Mouse (Mus musculus) testis, adult 2 months (tissue): ENCODE measurements around the gene Gm5416. TPM values are rescaled to one million over a fixed set of nuclear protein-coding genes. Genes with fewer than 3 reads are reported as not detected.

Source experiments
- polyA plus RNA-seq: library from polyadenylated mRNA; depleted of rRNA; stranded (reverse); fragments of >200 nt; gene quantifications from 2 replicates; pipeline ENCODE4 v1.2.3, GENCODE M21; 2012; rRNA removed

Gm5416 gene
- polyA plus RNA-seq, 1 experiment: 2.2 TPM

Other genes with a start within 250 kb of the Gm5416 start
- gene Kpna1, start 231.7 kb upstream of the Gm5416 start, polyA plus RNA-seq: 10.6 and 13.7 TPM in 2 replicates
- gene Wdr5b, start 169.2 kb upstream of the Gm5416 start, polyA plus RNA-seq: 1.1 and 1.2 TPM in 2 replicates
- gene Fam162a, start 138.8 kb upstream of the Gm5416 start, polyA plus RNA-seq: 73.0 and 88.5 TPM in 2 replicates
- gene Ccdc58, start 138.7 kb upstream of the Gm5416 start, polyA plus RNA-seq: 10.4 and 13.0 TPM in 2 replicates
- not detected in 2 replicates for gene Csta1, start 79.2 kb upstream of the Gm5416 start, polyA plus RNA-seq
- 0.52 and 0.64 TPM in 2 replicates for gene Stfa2l1, start 53.6 kb upstream of the Gm5416 start, polyA plus RNA-seq
- not detected in 2 replicates for gene Gm5483, start 26.2 kb upstream of the Gm5416 start, polyA plus RNA-seq
- gene 2010005H15Rik, start 11.1 kb downstream of the Gm5416 start, polyA plus RNA-seq: not detected in 2 replicates
- gene Stfa1, start 66.5 kb downstream of the Gm5416 start, polyA plus RNA-seq: not detected in 2 replicates
- not detected in 2 replicates for gene BC117090, start 123.9 kb downstream of the Gm5416 start, polyA plus RNA-seq
- not detected in 2 replicates for gene BC100530, start 157.3 kb downstream of the Gm5416 start, polyA plus RNA-seq
- not detected in 2 replicates for gene Stfa2, start 198.1 kb downstream of the Gm5416 start, polyA plus RNA-seq
- gene Stfa3, start 245.0 kb downstream of the Gm5416 start, polyA plus RNA-seq: not detected in 2 replicates